Mouse (Mus musculus) embryonic stem cell, embryonic (primary cell): ENCODE measurements around the gene Plin2.

Experiments used
- CTCF ChIA-PET, 4 experiments: fragments of 300-600 bp in 2 of 4; fragments of 350-600 bp in 2 of 4; sonication (Branson Sonifier 250); formaldehyde crosslinking; loops; one replicate each; lab custom pipeline; 2022; ENCODE audit warnings: inconsistent platforms in 2 of 4; lab: Charles Lee
- POLR2A ChIA-PET, 4 experiments: fragments of 300-600 bp in 2 of 4; fragments of 350-600 bp in 2 of 4; sonication (Branson Sonifier 250); formaldehyde crosslinking; loops; one replicate each; lab custom pipeline; 2022; ENCODE audit warnings: antibody characterized with exemption in 4 of 4, inconsistent platforms in 1 of 4; lab: Charles Lee

Plin2 gene

GRCm38 (mm10) chr4:86620506-86620905, 49.4 kb downstream of the Plin2 start:
- POLR2A ChIA-PET = interaction anchor here in 2 of 4 experiments (1.6 to 2.9 kb wide), 2 partner anchors 9 kb away, joined by 7 to 19 read pairs; partner anchors contain the start of gene Haus6 (in 2 of the 2)
- CTCF ChIA-PET = interaction anchor here in 1 of 4 experiments (1.1 kb wide), 1 partner anchor 30 kb away, joined by 3 read pairs; no protein-coding TSS in a partner anchor

GRCm38 (mm10) chr4:86612289-86612620, 57.6 kb downstream of the Plin2 start:
- POLR2A ChIA-PET = interaction anchor here (0.6 to 4.2 kb wide), 74 partner anchors 9 to 1329 kb away, joined by 3 to 68 read pairs (median 5); partner anchors contain the start of genes Rraga (in 3 of the 4), Dennd4c (in 2 of the 4), Plin2 (in 2 of the 4) and Rps6 (in 2 of the 4)
- CTCF ChIA-PET = interaction anchor here in 1 of 4 experiments (1.3 kb wide), 1 partner anchor 67 kb away, joined by 3 read pairs; no protein-coding TSS in a partner anchor

GRCm38 (mm10) chr4:86611524-86612288, 58.2 kb downstream of the Plin2 start, which contains the start of gene Haus6:
Gene Haus6, minus strand, starts transcription at chr4:86612055.
- ChIA-PET POLR2A (interaction anchor here (0.6 to 4.2 kb wide), 80 partner anchors 8 to 1329 kb away, joined by 3 to 68 read pairs (median 4); partner anchors contain the start of genes Rraga (in 3 of the 4), Dennd4c (in 2 of the 4), Plin2 (in 2 of the 4) and Rps6 (in 2 of the 4)), CTCF (interaction anchor here in 1 of 4 experiments (1.3 kb wide), 1 partner anchor 66 kb away, joined by 3 read pairs; no protein-coding TSS in a partner anchor)
